Mouse (Mus musculus): ENCODE data around the gene Otud4.
"Not testable (repeated sequence)": the region's sequence is repeated elsewhere in the genome, so short reads cannot be mapped to it uniquely, and the experiment has no call there.

Otud4 gene

DNA sequence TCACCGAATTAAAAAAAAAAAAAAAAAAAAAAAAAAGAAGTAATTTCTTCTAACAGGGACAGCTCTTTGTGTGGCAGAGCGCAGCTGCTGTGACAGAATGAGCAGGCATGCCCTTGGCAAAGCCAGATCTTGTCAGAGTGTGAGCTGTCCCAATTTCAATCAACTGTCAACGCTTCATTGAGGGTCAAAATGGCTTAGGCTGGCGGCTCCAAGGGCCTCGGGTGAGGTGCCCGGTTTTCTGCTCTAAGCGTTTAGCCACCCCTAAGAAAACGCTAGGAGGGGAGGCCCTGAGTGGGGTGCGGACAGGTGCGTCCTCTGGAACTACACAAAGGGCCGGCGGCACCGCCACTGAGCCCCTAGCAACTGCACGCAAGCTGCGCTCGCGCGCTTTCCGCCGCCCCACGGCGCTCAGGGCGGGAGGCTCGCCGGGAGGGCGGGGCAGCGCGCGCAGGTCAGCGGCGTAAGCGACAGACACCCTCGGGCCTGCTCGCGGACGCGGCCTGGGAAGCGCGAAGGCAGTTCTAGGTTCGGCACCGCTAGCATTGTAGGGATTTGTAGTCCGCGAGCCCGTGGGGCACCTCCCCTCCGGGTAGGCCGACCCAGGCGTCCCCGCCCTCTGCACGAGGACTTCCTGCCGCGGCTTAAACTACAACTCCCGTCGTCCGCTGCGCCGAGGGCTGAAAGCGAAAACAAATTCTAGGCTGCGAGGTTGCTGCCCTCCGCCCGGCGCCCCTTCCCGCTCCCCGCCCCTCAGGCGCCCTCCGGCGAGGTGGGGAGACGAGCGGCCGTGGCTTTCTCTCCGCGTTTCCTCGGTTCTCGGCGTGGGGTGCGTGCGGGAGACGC is 490 bp upstream of the Otud4 start:
- peak; percentile 97 for DNase-seq

DNA sequence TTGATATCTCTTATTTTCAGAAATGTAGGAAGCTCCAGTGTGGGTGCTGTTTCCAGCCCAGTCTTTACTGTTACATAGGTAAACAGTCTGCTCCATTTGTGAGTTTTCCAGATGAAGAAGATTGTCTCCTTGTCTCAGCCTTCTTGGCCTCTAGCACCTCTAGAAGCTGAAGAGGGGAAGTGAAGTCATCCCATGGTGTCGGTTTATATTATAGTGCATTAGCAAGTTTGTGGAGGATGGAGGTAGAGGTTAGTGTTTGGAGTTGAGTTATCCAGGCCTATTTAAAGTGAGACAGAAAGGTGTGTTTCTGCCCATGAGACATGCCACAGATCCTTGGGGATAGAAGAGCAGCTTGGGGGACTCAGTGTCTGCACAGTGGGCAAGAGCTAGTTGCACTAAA is 1.7 kb downstream of the Otud4 start:
- no peak for DNase-seq

GRCm38 (mm10) chr8:79649569-79649968 is 10.2 kb downstream of the Otud4 start:
- no peak for DNase-seq

- DNase-seq, result peak; percentile 34 to 59
Measured at GRCm38 (mm10) chr8:79650158-79650814, 10.9 kb downstream of the Otud4 start.

GRCm38 (mm10) chr8:79653736-79654135 is 14.3 kb downstream of the Otud4 start:
- no peak for DNase-seq

DNA sequence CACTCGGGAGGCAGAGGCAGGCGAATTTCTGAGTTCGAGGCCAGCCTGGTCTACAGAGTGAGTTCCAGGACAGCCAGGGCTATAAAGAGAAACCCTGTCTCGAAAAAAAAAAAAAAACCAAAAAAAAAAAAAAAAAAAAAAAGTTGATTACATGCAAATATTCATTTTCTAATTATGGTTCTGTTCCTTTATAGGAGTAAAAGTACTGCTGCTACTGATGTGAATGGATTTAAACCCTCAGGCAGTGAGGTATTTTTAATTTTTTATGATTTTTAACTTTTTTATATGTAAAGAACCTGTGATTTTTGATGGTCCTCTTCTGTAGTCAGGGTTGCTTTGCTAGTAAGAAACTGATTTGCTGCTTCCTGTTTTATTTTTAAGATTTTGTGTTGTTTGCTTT is 19.3 kb downstream of the Otud4 start:
- DNase-seq, result not testable (repeated sequence)

DNA sequence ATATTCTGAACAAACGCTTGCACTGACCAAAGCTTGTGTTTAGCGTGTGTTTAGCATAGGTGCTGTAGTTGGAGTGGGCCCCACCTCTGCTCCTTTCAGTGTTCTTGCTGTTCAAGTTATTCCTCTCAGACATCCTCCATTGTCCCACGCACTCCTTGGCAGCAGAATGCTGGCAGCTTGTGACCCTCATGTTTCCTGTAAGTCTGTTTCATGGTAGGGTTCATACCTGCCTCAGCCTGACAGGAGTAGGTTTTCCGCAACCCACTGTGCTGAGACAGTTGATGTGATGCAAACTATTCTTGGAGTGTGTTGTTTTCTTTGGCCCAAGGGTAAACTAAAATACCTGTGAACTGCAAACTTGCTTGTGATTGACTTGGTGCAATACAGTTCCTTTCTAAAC is 37.0 kb downstream of the Otud4 start:
- DNase-seq, result no peak

GRCm38 (mm10) chr8:79679005-79679404 is 39.6 kb downstream of the Otud4 start:
- no peak for DNase-seq

GRCm38 (mm10) chr8:79680083-79680482 is 40.7 kb downstream of the Otud4 start:
- peak in 1 of 2 experiments; percentile 10 for DNase-seq

DNA sequence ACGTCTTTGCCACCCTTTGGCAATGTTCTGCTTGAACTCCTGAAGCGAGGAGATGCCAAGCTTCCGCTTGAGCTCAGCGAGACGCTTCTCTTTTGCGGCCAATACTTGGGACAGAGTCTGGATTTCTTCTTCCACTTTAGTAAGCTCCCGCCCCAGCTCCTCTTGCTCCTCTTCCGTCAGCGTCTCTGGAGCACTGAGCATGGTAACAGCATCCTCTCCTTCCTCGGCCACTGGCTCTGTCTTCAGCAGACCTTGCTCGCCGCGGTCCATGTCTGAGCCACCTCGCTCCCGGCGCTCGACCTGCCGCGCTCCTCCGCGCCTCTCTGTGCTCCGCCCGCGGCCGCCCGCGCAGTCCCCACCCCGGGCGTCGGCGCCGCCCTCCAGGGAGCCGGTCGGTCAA is 41.1 kb downstream of the Otud4 start:
- peak; percentile 26 to 34 for DNase-seq

DNA sequence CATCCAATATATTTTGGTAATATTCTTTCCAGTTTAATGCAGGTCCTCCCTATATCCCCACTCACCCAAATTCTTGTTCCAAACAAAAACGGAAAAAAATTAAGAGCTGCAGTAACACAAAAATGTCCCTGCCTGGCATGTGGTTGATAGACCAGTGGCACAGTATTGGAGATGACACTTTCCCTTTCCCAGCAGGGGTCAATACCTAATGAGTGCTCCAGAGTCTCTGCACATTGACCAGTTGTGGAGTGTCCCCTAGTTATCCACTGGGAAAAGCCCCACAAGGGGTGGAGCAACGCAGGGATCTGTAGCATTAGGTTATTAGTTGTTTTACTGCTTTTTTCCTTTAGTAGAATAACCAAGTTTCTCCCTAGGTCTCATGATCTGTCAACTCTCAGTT is 41.5 kb downstream of the Otud4 start:
- peak in 1 of 2 experiments; percentile 12 for DNase-seq

DNA sequence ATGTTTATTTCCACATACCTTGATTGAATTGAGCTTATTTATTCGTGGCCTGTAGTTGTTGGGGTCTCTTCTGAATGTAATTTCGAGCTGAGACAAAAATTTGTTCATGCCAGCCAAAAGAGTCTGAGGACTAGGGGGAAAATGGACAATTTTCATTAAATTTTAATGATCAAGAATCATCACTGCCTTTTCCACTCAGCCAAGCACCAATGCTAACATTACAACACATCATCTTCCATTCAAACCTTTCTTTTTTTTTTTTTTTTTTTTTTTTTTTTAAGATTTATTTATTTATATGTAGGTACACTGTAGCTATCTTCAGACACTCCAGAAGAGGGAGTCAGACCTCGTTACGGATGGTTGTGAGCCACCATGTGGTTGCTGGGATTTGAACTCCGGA is 46.5 kb downstream of the Otud4 start:
- DNase-seq, result not testable (repeated sequence)

GRCm38 (mm10) chr8:79692531-79692930 is 53.1 kb downstream of the Otud4 start:
- no peak for DNase-seq

DNA sequence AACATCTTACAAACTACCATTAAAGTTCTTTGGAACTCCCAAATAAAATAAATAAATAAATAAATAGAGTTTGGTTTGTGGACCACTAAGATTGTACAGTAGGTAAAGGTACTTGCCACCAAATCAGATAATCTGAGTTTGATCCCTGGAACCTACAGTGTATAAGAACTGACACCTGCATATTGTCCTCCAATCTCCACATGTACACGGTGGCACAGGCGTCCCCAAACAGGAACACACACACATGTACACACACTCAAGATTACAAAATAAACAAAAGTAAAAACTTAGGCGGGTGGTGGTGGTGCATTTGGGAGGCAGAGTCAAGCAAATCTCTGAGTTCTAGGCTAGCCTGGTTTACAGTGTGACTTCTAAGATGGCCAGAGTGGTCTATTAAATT is 67.3 kb downstream of the Otud4 start:
- no peak for DNase-seq

DNA sequence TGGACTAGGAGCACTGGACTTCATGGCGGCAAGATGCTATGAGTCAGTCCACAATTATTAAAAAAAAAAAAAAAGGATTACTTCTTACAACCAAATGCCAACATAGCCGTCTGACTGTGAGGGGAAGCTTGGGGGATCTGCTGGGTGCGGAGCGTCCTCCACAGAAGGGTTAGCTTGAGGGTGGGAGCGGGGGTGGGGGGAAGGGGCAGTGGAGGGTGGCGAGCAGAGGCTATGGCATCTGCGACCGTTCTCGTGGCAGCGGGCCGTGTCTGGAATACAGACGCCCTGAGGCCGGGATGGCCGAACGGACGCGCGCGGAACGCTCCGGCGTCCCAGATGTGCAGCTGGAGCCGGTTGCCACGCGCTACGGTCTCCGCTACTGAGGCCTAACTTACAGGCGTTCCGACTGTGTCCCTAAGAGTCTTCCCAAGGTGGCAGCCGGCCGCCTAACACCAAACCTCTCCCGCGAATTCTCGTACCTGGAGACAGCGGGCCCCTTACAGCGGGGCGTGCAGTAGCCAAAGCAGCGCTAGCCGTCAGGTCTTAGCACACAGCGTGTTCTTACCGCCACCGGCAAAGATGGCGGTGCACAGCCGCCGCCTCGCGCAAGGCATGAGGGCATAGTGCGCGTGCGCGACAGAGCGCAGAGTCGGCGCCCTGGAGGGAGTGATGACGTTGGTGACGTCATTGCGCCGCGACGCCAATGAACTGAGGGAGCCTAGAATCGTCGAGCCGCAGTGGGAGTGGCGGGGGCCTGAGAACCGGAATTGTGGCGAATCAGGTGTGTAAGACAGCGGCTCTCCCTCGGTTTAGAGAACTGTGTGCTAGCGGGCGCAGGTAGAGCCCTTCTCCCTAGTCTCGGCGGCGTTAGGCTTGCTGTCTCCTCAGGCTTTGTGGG is 71.9 kb downstream of the Otud4 start, which contains the start of the genes Abce1 and Anapc10:
Gene Abce1, minus strand, starts transcription at position 677 of the 898 bp plus-strand sequence.
Gene Anapc10, plus strand, starts transcription at position 757 of the 898 bp plus-strand sequence.
- DNase-seq, result peak; percentile 99

GRCm38 (mm10) chr8:79712676-79713075 is 73.3 kb downstream of the Otud4 start:
- no peak for DNase-seq

DNA sequence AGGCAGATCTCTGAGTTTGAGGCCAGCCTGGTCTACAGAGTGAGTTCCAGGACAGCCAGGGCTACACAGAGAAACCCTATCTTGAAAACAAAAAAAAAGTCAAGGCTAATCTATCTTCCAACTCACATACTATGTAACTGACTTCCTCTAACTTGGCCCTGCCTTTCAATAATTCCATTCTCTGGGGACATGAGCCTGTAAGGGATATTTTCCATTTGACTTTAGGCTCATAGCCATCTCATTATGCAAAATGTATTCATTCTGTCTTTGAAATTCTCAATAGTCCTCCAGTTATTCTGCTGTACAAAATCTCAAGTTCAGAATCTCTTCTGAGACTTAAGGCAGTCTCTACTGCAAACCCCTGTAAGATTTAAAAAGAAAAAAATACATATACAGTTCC is 82.1 kb downstream of the Otud4 start:
- no peak for DNase-seq

GRCm38 (mm10) chr8:79723308-79723707 is 83.9 kb downstream of the Otud4 start:
- DNase-seq, result no peak

GRCm38 (mm10) chr8:79724589-79724988 is 85.2 kb downstream of the Otud4 start:
- DNase-seq, result no peak

Data from cerebellum, postnatal 14 days (tissue).